Mouse (Mus musculus): Measurements from ENCODE around the gene Arhgap35.
A peak's percentile ranks its signal among the peaks of the same experiment; 100 is the strongest.

Arhgap35 gene

DNA sequence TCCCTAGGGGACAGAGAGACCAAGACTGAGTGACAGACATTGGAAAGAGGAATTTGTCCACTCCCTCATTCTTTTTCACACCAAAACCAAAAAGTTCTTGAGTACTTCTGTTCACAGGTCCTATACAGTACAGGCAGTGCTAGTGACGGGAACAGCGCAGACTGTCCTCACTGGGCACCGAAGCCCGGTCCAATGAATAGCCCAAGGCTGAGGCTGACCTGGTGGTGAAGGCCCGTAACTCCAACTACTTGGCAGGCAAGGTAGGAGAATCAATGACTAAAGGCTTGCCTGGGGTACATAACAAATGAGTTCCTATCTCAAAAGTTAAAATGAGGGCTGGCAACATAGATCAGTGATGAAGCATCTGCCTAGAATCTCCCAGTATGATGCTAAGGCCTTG lies 149.2 kb downstream of the Arhgap35 start:
- DNase-seq (ENCODE audit: low read depth), result no peak

- no peak for DNase-seq (ENCODE audit: low read depth)
Measured at GRCm38 (mm10) chr7:16465160-16465559, 149.6 kb downstream of the Arhgap35 start.

- no peak for DNase-seq (ENCODE audit: low read depth)
Measured at GRCm38 (mm10) chr7:16463214-16463613, 151.6 kb downstream of the Arhgap35 start.

DNA sequence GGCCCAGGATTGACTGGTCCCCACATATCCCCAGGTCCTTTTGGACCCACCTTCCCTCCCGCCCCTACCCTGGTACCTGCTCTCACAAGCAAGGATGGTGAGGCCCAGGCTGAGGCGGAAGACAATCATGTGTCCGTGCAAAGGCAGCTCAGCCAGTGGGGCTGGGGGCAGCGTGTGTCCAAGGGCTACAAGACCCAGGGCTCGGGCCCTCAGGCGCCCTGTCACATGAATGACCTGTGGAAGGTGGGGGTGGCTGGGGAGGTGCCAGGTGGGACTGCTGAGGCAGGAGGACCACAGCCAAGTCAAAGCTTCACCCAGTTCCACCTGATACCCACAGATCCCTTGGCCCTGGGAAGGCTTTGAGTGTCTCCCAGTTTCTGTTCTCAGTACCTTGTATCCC lies 153.1 kb downstream of the Arhgap35 start:
- no peak for DNase-seq (ENCODE audit: low read depth)

- DNase-seq (ENCODE audit: low read depth), result no peak
Measured at GRCm38 (mm10) chr7:16461151-16461550, 153.6 kb downstream of the Arhgap35 start.

DNA sequence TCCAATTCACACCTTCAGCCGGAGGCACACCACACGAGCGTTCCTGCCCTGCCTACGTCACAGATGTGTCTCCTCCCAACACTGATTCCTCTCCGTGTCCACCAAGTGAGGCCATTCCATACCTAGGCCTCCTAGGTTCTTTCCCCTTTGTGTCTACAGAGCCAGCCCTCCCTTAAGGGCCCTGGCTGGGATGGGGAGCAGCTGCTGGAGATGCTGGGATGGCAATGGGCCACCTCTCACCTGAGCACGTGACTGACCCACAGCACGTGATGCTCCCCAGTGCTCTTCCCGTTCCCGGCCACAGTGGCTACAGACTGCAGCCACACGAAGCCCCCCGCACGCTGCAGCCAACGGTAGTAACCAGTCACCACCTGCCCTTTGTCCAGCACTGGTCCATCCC lies 154.2 kb downstream of the Arhgap35 start:
- no peak for DNase-seq (ENCODE audit: low read depth)

GRCm38 (mm10) chr7:16456289-16456688 lies 158.5 kb downstream of the Arhgap35 start:
- no peak for DNase-seq (ENCODE audit: low read depth)

- DNase-seq (ENCODE audit: low read depth), result no peak
Measured at GRCm38 (mm10) chr7:16455016-16455415, 159.8 kb downstream of the Arhgap35 start.

DNA sequence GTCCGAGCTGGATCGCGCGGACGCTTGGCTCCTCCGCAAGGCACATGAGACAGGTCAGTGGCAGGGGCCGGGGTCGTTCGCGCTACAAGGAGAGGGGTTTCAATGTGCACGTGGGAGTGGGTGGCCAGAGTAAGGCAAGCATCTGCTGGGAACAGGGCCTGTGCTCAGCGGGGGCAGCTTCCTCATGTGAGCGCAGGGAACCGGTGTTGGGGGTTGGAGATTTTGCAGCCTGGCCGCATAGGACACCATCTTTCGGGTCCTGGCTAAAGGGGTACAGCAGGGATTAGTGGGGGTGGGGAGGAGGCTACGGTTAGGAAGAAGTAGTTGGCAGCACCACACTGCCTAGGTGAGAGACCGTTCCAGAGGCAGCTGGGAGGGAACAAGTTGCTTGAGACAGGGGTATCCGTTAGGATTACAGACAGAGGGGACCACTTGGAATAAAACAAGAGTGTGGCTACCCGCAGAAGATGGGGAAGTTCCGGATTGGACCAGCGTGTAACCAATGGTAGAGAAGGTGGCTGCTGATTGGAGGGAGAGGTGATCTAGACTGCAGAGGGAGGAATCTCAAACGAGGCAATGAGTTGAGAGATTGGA lies 161.6 kb downstream of the Arhgap35 start:
- peak; percentile 51 for DNase-seq (ENCODE audit: low read depth)

DNA sequence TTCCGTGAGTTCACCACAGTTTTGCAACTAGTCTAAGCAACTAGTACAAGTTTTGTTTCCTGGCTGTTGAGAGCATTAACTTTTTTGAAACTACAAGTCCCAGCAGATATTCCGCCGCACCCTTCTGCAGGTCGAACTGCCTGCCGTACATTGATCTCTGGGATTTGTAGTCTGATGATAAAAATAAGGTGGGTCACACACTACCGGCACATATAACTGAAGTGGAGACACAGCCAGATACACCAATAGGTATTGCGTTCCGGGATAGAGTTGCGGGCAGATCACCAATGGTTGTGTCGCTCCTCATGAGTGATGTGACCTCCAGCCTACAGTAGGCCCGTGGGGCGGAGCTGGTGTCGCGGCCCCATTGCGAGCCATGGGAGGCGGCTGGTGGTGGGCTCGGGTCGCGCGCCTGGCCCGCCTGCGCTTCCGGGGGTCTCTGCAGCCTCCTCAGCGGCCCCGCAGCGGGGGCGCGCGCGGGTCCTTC lies 162.2 kb downstream of the Arhgap35 start, which contains the start of gene Tmem160:
Gene Tmem160 (plus strand): TSS at position 193 of the 487 bp plus-strand sequence.
- DNase-seq (ENCODE audit: low read depth), result peak; percentile 96

DNA sequence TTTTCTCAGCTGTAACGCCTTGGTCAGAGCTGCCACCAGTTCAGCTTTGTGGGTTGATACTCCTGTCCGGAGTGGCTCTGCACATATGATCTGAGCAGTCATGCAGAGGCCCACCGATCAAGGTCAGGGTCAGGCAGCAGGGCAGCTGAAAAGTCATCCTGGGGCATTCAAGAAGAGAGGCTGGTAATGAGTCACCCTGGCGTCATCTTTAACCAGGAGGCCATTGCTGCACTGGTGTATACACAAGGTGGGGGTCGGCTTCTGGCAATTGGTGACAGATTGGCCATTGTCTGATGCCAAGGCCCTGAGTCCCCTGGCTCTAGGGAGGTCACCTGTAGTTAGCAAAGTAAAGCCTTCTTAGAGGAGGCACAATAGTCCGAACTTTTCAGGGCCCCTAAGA lies 163.1 kb downstream of the Arhgap35 start:
- no peak for DNase-seq (ENCODE audit: low read depth)
